Mouse (Mus musculus) heart, embryonic 14.5 days (tissue): ENCODE data around the gene Ntn4. TPM values are rescaled to one million over a fixed set of nuclear protein-coding genes. Genes with fewer than 3 reads are reported as not detected.
"Not testable (repeated sequence)": the region's sequence is repeated elsewhere in the genome, so short reads cannot be mapped to it uniquely, and the experiment has no call there.

Experiments used
- ATAC-seq: fragments of 200-750 bp; cut with Nextera tagmentation; 2 replicates; pipeline ENCODE4 v1.8.0; 2017; ENCODE audit warnings: low read depth, moderate TSS enrichment; ENCODE audit not compliant: insufficient number of reproducible peaks, insufficient read depth, low FRiP score
- H3K27ac ChIP-seq, 2 experiments: fragments of 200-500 bp in 1 of 2; fragments of 300-500 bp in 1 of 2; sonication (generic) in 1 of 2; replicated peaks in 1 of 2; 2 replicates each; pipeline ENCODE4 v1.5.1; 2012 to 2014; ENCODE audit warnings: low read depth in 2 of 2, low read length in 2 of 2, control low read depth in 1 of 2, mild to moderate bottlenecking in 1 of 2, mixed read lengths in 1 of 2; ENCODE audit not compliant: control insufficient read depth in 1 of 2, insufficient read depth in 1 of 2
- H3K27me3 ChIP-seq: fragments of 300-500 bp; sonication (generic); 2 replicates; pipeline ENCODE4 v1.6.1; 2014; ENCODE audit warnings: mild to moderate bottlenecking, low read length, control low read depth; ENCODE audit not compliant: control insufficient read depth, insufficient read depth
- H3K36me3 ChIP-seq: fragments of 300-500 bp; sonication (generic); 2 replicates; pipeline ENCODE4 v1.6.1; 2014; ENCODE audit warnings: mild to moderate bottlenecking, control low read depth, low read length, mixed read lengths; ENCODE audit not compliant: control insufficient read depth, insufficient read depth
- H3K4me1 ChIP-seq, 2 experiments: fragments of 200-500 bp in 1 of 2; fragments of 300-500 bp in 1 of 2; sonication (generic) in 1 of 2; 2 replicates each; pipeline ENCODE4 v1.6.1; 2012 to 2014; ENCODE audit warnings: low read length in 2 of 2, control low read depth in 1 of 2, mixed read lengths in 1 of 2; ENCODE audit not compliant: control insufficient read depth in 2 of 2, insufficient read depth in 2 of 2
- H3K4me2 ChIP-seq: fragments of 300-500 bp; sonication (generic); 2 replicates; pipeline ENCODE4 v1.6.1; 2014; ENCODE audit warnings: mild to moderate bottlenecking, low read length
- H3K4me3 ChIP-seq, 2 experiments: fragments of 200-500 bp in 1 of 2; fragments of 300-500 bp in 1 of 2; sonication (generic) in 1 of 2; 2 replicates each; pipeline ENCODE4 v1.5.1; 2012 to 2014; ENCODE audit warnings: low read length in 2 of 2, mild to moderate bottlenecking in 2 of 2, control low read depth in 1 of 2, low read depth in 1 of 2, moderate library complexity in 1 of 2; ENCODE audit not compliant: control insufficient read depth in 1 of 2, insufficient read depth in 1 of 2
- H3K9ac ChIP-seq: fragments of 300-500 bp; sonication (generic); 2 replicates; pipeline ENCODE4 v1.6.1; 2014; ENCODE audit warnings: mild to moderate bottlenecking, low read length
- H3K9me3 ChIP-seq: fragments of 300-500 bp; sonication (generic); 2 replicates; pipeline ENCODE4 v1.6.1; 2016; ENCODE audit warnings: low read length, control low read depth; ENCODE audit not compliant: control insufficient read depth
- WGBS: fragments of 180-500 bp; shearing (Covaris S2); extraction: QIAGEN DNeasy Blood & Tissue Kit; methylation state at CpG from one replicate; pipeline ENCODE4 v1.1.7; 2014; 5-methylcytosine and 5-hydroxymethylcytosine counted together
- polyA plus RNA-seq: library from polyadenylated mRNA; unstranded; fragments of >200 nt; fragmentation: Nextera tagmentation; extraction: Ambion mirVana; gene quantifications from 2 replicates; pipeline ENCODE4 v1.2.1, GENCODE M21; 2014

Gene Ntn4
- polyA plus RNA-seq, 1 experiment from 2014 or later = 3.1 TPM

DNA sequence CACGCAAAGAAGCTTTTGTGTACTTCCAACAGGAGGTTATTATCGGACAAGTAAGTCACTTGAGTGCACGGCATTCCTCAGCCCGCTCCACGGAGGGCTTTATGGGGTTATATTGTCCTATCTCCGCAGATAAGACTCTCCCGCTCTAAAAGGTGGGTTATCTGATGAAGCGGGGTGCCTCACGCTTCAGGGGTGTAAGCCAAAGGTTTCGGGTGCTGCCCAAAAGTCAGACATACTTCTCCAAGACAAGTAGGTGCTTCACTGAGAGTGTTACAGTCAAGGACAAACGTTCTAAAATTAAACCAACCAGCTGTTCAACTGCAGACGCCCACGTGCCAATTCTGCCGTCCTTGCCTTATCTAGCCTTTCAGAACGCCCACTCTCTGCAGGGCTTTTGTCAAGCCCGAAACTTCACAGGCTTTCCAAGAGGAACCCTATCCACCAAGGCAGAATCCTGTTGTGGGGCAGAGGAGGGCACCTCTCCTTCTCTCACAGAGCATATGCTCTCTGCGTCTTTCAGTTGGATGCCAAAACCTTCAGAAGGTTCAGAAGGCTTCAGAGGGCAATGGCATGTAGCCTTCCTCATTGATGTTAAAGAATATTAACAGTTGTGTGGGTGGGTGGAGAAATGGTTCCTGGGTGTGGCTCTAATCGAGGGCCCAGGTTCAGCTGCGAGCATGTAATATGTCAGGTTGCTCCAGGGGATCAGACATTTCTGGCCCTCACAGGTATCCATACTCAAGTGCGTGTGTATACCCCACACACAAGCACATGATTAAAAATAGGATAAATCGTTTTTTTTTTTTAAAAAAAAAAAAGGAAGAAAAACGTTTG lies 32.4 kb downstream of the Ntn4 start:
- peak; percentile 75; the same call in 1 of the 2 replicates for ATAC-seq
- Histone ChIP-seq H3K9ac (peak overlapping the region; percentile 25), H3K9me3 (peaks cover 5% of the 10 kb centered on the region; the same call in 1 of the 2 replicates), H3K4me3 (peak overlapping the region; percentile 29 to 32), H3K27ac (peak overlapping the region; percentile 82 to 91), H3K4me2 (peak overlapping the region; percentile 69), H3K4me1 (peaks cover 13 to 21% of the 10 kb centered on the region in 2 experiments), H3K27me3 (no peaks in the 10 kb centered on the region), H3K36me3 (no peaks in the 10 kb centered on the region)
- 29% methylated on average over 22 of the region's 22 CpGs for WGBS

DNA sequence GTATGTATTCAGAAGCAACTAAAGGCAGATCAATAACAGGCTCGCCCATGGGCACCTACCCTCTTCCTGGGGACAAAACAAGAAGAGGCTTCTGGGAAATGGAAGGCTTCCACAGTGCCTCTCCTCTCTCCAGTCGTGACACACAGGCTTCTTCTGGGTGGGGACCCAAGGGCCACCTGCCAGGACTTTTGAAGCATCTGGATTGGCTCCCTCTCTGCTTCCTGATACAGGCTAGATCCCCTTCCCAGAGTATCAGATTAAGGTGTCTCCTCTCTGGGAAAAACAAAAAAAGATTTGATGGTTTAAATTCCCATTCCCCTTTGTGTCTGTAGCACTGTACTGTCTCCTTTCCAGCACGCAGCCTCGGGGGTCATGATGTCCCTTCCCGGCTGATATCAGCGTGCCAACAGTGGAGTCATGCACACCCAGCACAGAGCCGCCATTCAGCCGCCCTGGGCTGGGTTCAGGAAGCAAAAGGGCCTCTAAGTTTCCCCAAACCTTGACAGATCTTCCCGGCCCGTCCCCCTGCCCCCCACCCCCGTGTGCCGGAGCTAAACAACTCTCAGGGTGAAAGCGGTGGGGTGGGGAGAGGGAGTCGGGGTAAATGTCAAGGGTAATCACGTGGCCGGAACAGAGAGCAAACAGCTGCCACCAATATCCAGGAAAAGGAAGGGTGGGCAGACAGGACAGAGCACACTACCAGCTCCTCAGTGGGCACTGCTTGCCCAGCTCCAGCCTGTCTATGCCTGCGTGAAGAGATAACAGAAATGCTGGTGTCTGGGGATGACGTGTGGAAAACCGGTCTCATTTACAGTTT lies 38.9 kb downstream of the Ntn4 start:
- peaks cover 5% of the 10 kb centered on the region; the same call in 1 of the 2 replicates for H3K9me3 ChIP-seq
- WGBS = 23% methylated on average over 19 of the region's 19 CpGs
- H3K4me3 ChIP-seq = peak overlapping the region; percentile 2 to 23; a peak in 2 of 4 replicates
- H3K36me3 ChIP-seq = no peaks in the 10 kb centered on the region
- H3K9ac ChIP-seq = peak overlapping the region; percentile 49; the same call in 1 of the 2 replicates
- peak; percentile 72 for ATAC-seq
- H3K4me1 ChIP-seq = peaks cover 9 to 12% of the 10 kb centered on the region in 2 experiments
- H3K4me2 ChIP-seq = peak overlapping the region; percentile 59
- H3K27ac ChIP-seq = peak overlapping the region; percentile 39 to 68; a peak in 3 of 4 replicates
- no peaks in the 10 kb centered on the region for H3K27me3 ChIP-seq

DNA sequence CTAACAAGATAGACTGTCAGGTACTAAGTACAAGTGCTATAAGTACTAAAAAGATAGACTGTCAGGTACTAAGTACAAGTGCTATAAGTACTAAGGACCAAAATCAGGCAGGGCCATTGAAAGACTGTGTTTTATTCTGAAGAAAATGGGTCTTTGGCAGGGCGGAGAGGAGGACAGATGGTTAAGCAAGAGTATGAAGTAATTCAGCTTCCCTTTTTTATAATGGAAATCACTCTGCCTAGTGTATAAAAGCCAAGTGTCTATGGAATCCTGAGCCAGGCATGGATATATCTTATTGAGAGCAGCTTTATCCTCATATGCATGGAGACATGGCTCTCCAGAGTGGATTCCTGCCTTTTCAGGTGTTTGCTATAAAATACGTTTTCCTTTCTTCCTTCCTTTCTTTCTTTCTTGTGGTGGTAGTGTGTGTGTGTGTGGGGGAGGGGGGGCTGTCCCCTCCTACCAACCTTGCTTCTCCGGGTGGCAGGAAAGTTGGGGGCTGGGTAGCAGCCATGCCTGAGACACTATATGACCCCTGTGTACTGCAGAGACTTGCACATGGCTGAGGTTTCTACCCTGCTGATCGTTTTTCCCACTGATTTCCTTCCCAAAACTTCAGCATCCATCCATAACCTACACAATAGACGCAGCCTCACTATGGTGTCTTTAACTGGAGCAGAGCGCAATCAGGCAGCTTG lies 40.3 kb downstream of the Ntn4 start:
- WGBS = 79% methylated on average over 6 of the region's 6 CpGs
- ATAC-seq = no peak
- no peak overlapping the region for H3K27ac ChIP-seq
- no peak overlapping the region for H3K9ac ChIP-seq
- no peaks in the 10 kb centered on the region for H3K27me3 ChIP-seq
- no peaks in the 10 kb centered on the region for H3K36me3 ChIP-seq
- H3K9me3 ChIP-seq = no peaks in the 10 kb centered on the region
- no peak overlapping the region for H3K4me2 ChIP-seq
- H3K4me1 ChIP-seq = peaks cover 9 to 12% of the 10 kb centered on the region in 2 experiments
- H3K4me3 ChIP-seq = no peak overlapping the region

DNA sequence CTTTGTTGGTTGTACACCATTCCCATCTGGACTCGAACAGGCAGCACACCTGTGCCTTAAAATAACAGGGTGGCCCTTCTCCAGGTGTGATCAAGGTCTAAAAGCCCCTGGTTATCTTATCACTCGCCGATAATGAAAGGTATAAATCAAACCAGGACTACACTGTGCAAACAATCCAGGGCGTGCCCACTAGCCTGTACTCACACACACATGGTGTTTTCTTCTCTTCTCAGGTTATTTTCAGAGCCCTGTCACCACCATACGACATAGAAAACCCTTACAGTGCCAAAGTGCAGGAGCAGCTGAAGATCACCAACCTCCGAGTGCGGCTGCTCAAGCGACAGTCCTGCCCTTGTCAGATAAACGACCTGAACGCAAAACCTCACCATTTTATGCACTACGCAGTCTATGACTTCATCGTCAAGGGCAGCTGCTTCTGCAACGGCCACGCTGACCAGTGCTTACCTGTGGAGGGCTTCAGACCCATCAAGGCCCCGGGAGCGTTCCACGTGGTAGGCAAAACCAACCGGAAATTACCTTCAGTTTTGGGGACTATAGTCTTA lies 41.8 kb downstream of the Ntn4 start:
- H3K4me2 ChIP-seq = no peak overlapping the region
- no peaks in the 10 kb centered on the region for H3K9me3 ChIP-seq
- H3K27ac ChIP-seq = no peak overlapping the region
- H3K4me1 ChIP-seq = peaks cover 9 to 12% of the 10 kb centered on the region in 2 experiments
- H3K4me3 ChIP-seq = no peak overlapping the region
- ATAC-seq = no peak
- WGBS = 70% methylated on average over 18 of the region's 18 CpGs
- H3K9ac ChIP-seq = no peak overlapping the region
- no peaks in the 10 kb centered on the region for H3K27me3 ChIP-seq
- H3K36me3 ChIP-seq = no peaks in the 10 kb centered on the region

DNA sequence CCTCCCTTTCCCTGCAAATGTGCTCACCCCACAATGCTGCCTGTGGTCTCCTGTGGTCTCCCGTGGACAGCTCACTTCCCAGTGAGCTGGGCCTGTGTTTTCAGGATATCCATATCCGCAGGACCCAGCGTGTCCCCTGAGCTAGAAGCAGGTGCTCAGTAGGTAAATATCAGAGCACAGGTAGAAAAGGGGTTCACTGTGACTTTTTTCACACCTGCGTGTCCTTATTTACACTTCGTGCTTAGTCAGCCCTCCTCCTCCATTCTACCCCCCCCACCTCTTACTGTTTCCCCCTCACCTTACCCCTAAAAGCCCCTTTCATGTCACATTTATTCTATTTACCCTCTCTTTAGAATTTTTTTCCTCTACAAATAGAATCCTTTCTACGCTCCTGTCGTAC lies 42.7 kb downstream of the Ntn4 start:
- no peak overlapping the region for H3K4me3 ChIP-seq
- ATAC-seq = no peak
- H3K9me3 ChIP-seq = no peaks in the 10 kb centered on the region
- no peak overlapping the region for H3K9ac ChIP-seq
- H3K27ac ChIP-seq = no peak overlapping the region
- H3K4me2 ChIP-seq = no peak overlapping the region
- 87% methylated on average over 7 of the region's 7 CpGs for whole genome bisulfite sequencing
- no peaks in the 10 kb centered on the region for H3K27me3 ChIP-seq
- no peaks in the 10 kb centered on the region for H3K36me3 ChIP-seq
- peaks cover 9 to 12% of the 10 kb centered on the region in 2 experiments for H3K4me1 ChIP-seq

DNA sequence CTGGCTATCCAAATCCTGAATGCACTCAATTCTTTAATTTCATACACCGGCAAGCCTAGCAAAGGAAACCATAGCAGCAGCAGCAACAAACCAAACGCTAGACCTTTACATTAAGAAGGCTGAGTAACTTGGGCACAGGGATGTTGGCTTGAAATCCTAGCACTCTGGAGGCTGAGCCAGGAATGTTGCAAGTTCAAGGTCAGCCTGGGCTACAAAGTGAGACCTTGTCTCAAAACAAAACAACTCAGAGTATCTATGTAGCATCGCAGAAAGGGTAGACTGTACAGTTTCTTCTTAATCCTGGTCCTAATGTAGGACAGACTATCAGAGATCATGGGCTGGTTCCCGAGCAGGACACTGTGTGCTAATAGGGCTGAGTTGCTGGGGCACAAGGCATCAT lies 43.4 kb downstream of the Ntn4 start:
- Histone ChIP-seq H3K4me3 (no peak overlapping the region), H3K4me2 (no peak overlapping the region), H3K4me1 (peaks cover 11 to 13% of the 10 kb centered on the region in 2 experiments), H3K27ac (no peak overlapping the region), H3K36me3 (no peaks in the 10 kb centered on the region), H3K9me3 (no peaks in the 10 kb centered on the region), H3K9ac (no peak overlapping the region), H3K27me3 (no peaks in the 10 kb centered on the region)
- WGBS = 87% methylated on average over 4 of the region's 4 CpGs
- ATAC-seq = no peak

DNA sequence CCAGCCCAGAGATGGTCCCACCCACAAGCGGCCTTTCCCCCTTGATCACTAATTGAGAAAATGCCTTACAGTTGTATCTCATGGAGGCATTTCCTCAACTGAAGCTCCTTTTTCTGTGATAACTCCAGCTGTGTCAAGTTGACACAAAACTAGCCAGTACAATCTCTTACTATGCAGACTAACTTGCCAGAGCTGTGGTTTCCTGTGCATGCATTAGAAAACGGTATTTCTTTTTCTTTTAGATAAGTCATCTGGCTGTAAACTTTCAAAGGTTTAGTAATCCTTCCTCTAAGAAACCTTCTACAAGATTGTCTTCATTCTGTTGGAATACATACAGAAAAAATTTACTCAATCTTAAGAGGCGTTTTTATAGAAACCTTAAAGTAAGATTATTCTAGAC lies 44.9 kb downstream of the Ntn4 start:
- H3K27ac ChIP-seq, H3K36me3 ChIP-seq, H3K4me3 ChIP-seq, H3K4me2 ChIP-seq, H3K27me3 ChIP-seq, ATAC-seq, H3K9me3 ChIP-seq, H3K4me1 ChIP-seq, H3K9ac ChIP-seq: not testable (repeated sequence)
- WGBS = 71% methylated on average over 3 of the region's 3 CpGs
